Mouse (Mus musculus): Measurements from ENCODE around the gene Lyrm1. TPM values are rescaled to one million over a fixed set of nuclear protein-coding genes. Genes with fewer than 3 reads are reported as not detected.

The Lyrm1 gene
- polyA plus RNA-seq, 1 experiment, result 17.5 TPM

GRCm38 (mm10) chr7:119866136-119866535 lies 29.5 kb upstream of the Lyrm1 start:
- no peak overlapping the region for H3K4me3 ChIP-seq (ENCODE audit: insufficient read depth, low read depth, low read length)
- H3K4me1 ChIP-seq (ENCODE audit: control insufficient read depth, insufficient read depth, insufficient read length, low read length), result peaks cover 14% of the 10 kb centered on the region; the same call in 1 of the 2 replicates
- no peak overlapping the region for H3K27ac ChIP-seq (replicated peaks; ENCODE audit: low read depth, low read length)

- Histone ChIP-seq H3K4me3 (ENCODE audit: insufficient read depth, low read depth, low read length) (no peak overlapping the region), H3K27ac (replicated peaks; ENCODE audit: low read depth, low read length) (no peak overlapping the region), H3K4me1 (ENCODE audit: control insufficient read depth, insufficient read depth, insufficient read length, low read length) (peaks cover 7% of the 10 kb centered on the region)
These were observed 23.5 kb upstream of the Lyrm1 start for GRCm38 (mm10) chr7:119872204-119872603.

DNA sequence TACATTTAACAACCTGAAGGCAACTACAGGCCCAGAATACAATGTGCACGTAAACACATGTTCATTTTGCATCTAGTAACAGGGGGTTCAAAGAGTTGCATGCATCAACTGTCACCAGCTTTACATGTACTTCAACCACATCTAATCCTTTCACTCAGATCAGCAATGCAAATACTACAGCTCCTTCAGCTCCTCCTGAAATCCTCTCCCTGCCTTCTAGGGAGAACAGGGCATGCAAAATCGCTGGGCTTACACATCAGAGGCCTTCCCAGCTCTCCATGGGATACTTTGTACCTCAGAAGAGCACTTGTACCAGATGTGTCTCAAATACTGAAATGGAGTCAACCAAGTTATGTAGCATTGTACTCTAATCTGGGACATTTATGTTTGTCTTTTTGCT lies 22.6 kb upstream of the Lyrm1 start:
- H3K4me3 ChIP-seq (ENCODE audit: insufficient read depth, low read depth, low read length), result no peak overlapping the region
- no peak overlapping the region for H3K27ac ChIP-seq (replicated peaks; ENCODE audit: low read depth, low read length)
- peaks cover 7% of the 10 kb centered on the region for H3K4me1 ChIP-seq (ENCODE audit: control insufficient read depth, insufficient read depth, insufficient read length, low read length)

DNA sequence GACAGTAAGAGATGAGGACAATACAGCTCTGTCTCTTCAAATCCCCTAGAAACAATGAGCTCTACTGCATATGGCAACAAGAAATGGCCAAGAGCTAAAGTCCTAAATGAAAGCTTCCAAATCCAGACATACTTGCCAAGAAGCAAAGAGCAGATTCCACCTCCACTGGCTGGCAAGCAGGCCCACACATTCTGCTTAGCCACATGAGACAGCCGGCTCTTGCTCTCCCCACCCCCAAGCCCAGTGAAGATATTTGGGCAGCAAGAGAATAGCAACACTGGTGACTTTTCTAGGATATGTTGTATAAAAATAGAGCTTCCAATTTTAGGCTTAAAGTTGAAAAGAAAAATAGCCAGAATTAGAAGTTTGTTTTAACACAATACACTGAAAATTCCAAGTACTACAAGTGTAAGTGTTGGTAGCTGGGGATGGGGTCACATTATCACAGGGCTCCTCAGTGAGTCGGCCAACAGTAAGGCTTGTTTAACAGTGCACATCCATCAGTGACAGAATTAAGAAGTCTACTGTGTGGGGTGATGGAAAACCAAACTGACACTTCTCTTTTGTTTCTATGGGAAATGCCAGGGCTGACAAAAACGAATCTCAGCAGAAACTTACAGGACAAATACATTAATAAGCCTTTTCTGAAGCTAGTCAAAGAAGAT lies 19.8 kb upstream of the Lyrm1 start:
- Histone ChIP-seq H3K27ac (replicated peaks; ENCODE audit: low read depth, low read length) (0 out of 2 replicates have a peak overlapping the region, but pooled peaks have one; percentile 27), H3K4me1 (ENCODE audit: control insufficient read depth, insufficient read depth, insufficient read length, low read length) (peaks cover 18% of the 10 kb centered on the region), H3K4me3 (ENCODE audit: insufficient read depth, low read depth, low read length) (no peak overlapping the region)

- H3K4me1 ChIP-seq (ENCODE audit: control insufficient read depth, insufficient read depth, insufficient read length, low read length), result peaks cover 18% of the 10 kb centered on the region
- no peak overlapping the region for H3K4me3 ChIP-seq (ENCODE audit: insufficient read depth, low read depth, low read length)
- H3K27ac ChIP-seq (replicated peaks; ENCODE audit: low read depth, low read length), result peak overlapping the region; percentile 5; the same call in 1 of the 2 replicates
These were observed 16.5 kb upstream of the Lyrm1 start for GRCm38 (mm10) chr7:119879171-119879570.

- Histone ChIP-seq H3K4me3 (ENCODE audit: insufficient read depth, low read depth, low read length) (no peak overlapping the region), H3K27ac (replicated peaks; ENCODE audit: low read depth, low read length) (peak overlapping the region; percentile 72; the same call in 1 of the 2 replicates), H3K4me1 (ENCODE audit: control insufficient read depth, insufficient read depth, insufficient read length, low read length) (peaks cover 15% of the 10 kb centered on the region)
These were observed 15.3 kb upstream of the Lyrm1 start for GRCm38 (mm10) chr7:119880345-119880744.

DNA sequence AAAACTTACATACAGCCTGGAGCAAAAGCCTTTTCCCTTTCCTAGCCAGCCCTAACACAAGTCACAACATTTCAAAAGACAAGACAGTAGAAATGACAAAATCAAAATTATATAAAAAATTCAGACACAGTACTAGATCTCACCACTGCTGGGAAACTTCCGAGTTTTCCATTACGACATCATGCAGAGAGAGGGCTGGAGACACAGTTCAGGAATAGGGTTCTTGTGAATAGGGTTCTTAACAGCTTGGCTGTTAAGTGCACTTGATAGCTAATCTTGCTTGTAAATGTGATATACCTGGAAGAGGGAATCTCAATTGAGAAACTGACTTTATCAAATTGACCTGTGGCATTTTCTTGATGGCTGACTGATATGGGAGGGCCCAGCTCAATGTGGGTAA lies 14.4 kb upstream of the Lyrm1 start:
- Histone ChIP-seq H3K27ac (replicated peaks; ENCODE audit: low read depth, low read length) (peak overlapping the region; percentile 64; the same call in 1 of the 2 replicates), H3K4me3 (ENCODE audit: insufficient read depth, low read depth, low read length) (no peak overlapping the region), H3K4me1 (ENCODE audit: control insufficient read depth, insufficient read depth, insufficient read length, low read length) (peaks cover 11% of the 10 kb centered on the region)

- Histone ChIP-seq H3K4me1 (ENCODE audit: control insufficient read depth, insufficient read depth, insufficient read length, low read length) (peaks cover 3% of the 10 kb centered on the region), H3K27ac (replicated peaks; ENCODE audit: low read depth, low read length) (no peak overlapping the region), H3K4me3 (ENCODE audit: insufficient read depth, low read depth, low read length) (no peak overlapping the region)
These were observed 7.8 kb upstream of the Lyrm1 start for GRCm38 (mm10) chr7:119887887-119888286.

DNA sequence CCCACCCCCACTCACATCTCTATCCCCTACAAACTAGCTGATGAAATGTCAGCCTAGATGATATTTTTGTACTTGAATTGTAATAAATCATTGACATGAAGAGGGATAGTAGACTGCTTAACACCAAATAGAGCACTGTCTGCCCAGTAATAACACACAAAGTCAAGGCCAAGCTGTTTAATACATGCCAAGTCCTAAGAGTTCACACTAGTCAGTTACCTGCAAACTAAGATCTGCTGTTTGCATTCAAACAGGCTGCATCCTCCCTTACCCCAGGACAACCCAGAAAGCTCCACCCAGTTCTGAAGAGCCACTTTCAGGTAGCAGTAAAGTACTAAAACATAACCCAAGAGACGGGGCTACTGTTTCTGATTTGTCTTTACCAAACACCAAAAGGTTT lies 3.5 kb upstream of the Lyrm1 start:
- Histone ChIP-seq H3K4me1 (ENCODE audit: control insufficient read depth, insufficient read depth, insufficient read length, low read length) (peaks cover 5% of the 10 kb centered on the region), H3K27ac (replicated peaks; ENCODE audit: low read depth, low read length) (peak overlapping the region; percentile 58), H3K4me3 (ENCODE audit: insufficient read depth, low read depth, low read length) (no peak overlapping the region)

GRCm38 (mm10) chr7:119892742-119893141 lies 2.9 kb upstream of the Lyrm1 start:
- peaks cover 5% of the 10 kb centered on the region for H3K4me1 ChIP-seq (ENCODE audit: control insufficient read depth, insufficient read depth, insufficient read length, low read length)
- peak overlapping the region; percentile 58 for H3K27ac ChIP-seq (replicated peaks; ENCODE audit: low read depth, low read length)
- no peak overlapping the region for H3K4me3 ChIP-seq (ENCODE audit: insufficient read depth, low read depth, low read length)

DNA sequence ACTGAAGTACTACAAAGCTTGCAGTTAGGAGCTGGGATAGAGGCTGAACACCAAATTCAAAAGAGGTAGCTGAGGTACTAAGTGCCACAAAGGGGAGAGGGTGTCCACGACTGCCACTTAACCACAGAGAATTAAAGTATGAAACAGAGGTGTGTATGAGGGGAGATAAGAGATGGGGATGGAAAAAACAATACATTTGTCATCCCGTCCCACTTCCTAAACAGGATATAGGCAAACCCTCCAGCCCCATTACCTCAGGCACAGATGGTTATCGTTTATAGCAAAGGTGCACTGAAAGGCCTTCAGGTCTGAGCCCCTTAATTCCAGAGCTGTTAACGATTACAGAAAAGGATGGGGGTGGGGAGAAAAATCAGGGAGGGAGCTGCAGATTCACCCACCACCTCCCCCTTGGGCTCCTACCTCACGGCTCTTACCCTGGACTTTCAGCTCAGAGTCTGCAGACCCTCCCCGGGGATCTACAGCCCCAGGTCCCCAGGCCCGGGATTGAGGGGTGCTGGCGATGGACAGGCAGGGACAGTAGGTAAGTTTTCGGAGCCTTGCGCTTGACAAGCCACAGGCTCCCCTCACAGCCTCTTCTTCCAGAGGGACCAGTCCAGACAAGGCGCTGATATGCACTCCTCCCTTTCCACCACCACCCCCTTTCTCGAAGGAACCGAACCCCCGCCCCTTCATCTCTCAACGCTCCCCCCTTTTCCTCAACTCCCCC lies 680 bp upstream of the Lyrm1 start:
- peaks cover 8% of the 10 kb centered on the region; the same call in 1 of the 2 replicates for H3K4me1 ChIP-seq (ENCODE audit: control insufficient read depth, insufficient read depth, insufficient read length, low read length)
- H3K27ac ChIP-seq (replicated peaks; ENCODE audit: low read depth, low read length), result peak overlapping the region; percentile 90
- H3K4me3 ChIP-seq (ENCODE audit: insufficient read depth, low read depth, low read length), result peak overlapping the region; percentile 68

- no peak overlapping the region for H3K4me3 ChIP-seq (ENCODE audit: insufficient read depth, low read depth, low read length)
- H3K27ac ChIP-seq (replicated peaks; ENCODE audit: low read depth, low read length), result 0 out of 2 replicates have a peak overlapping the region, but pooled peaks have one; percentile 26
- H3K4me1 ChIP-seq (ENCODE audit: control insufficient read depth, insufficient read depth, insufficient read length, low read length), result peaks cover 5% of the 10 kb centered on the region; the same call in 1 of the 2 replicates
These were observed 2.0 kb downstream of the Lyrm1 start for GRCm38 (mm10) chr7:119897521-119898109.

- Histone ChIP-seq H3K4me1 (ENCODE audit: control insufficient read depth, insufficient read depth, insufficient read length, low read length) (peaks cover 5% of the 10 kb centered on the region; the same call in 1 of the 2 replicates), H3K27ac (replicated peaks; ENCODE audit: low read depth, low read length) (peak overlapping the region; percentile 26; the same call in 1 of the 2 replicates), H3K4me3 (ENCODE audit: insufficient read depth, low read depth, low read length) (no peak overlapping the region)
These were observed 2.7 kb downstream of the Lyrm1 start for GRCm38 (mm10) chr7:119898247-119898856.

GRCm38 (mm10) chr7:119899386-119900057 lies 3.9 kb downstream of the Lyrm1 start:
- 0 out of 2 replicates have a peak, but pooled peaks cover 3% of the 10 kb centered on the region for H3K4me1 ChIP-seq (ENCODE audit: control insufficient read depth, insufficient read depth, insufficient read length, low read length)
- no peak overlapping the region for H3K27ac ChIP-seq (replicated peaks; ENCODE audit: low read depth, low read length)
- H3K4me3 ChIP-seq (ENCODE audit: insufficient read depth, low read depth, low read length), result no peak overlapping the region
